Mouse (Mus musculus): Measurements from ENCODE around the gene Mfsd6.
"Not testable (repeated sequence)": the region's sequence is repeated elsewhere in the genome, so short reads cannot be mapped to it uniquely, and the experiment has no call there.

The Mfsd6 gene

GRCm38 (mm10) chr1:52708745-52709144, 18.5 kb downstream of the Mfsd6 start:
- DNase-seq (ENCODE audit: low spot score), result no peak

GRCm38 (mm10) chr1:52707030-52707429, 20.2 kb downstream of the Mfsd6 start:
- no peak for DNase-seq (ENCODE audit: low spot score)

- DNase-seq (ENCODE audit: low spot score), result no peak
Observed at GRCm38 (mm10) chr1:52702738-52703491, 24.3 kb downstream of the Mfsd6 start.

- DNase-seq (ENCODE audit: low spot score), result no peak
Observed at GRCm38 (mm10) chr1:52701941-52702340, 25.3 kb downstream of the Mfsd6 start.

GRCm38 (mm10) chr1:52694456-52694855, 32.8 kb downstream of the Mfsd6 start:
- not testable (repeated sequence) for DNase-seq (ENCODE audit: low spot score)

- no peak for DNase-seq (ENCODE audit: low spot score)
Observed at GRCm38 (mm10) chr1:52687636-52688035, 39.6 kb downstream of the Mfsd6 start.

- peak; percentile 55 for DNase-seq (ENCODE audit: low spot score)
Observed at GRCm38 (mm10) chr1:52683550-52683949, 43.7 kb downstream of the Mfsd6 start.

- peak; percentile 37 for DNase-seq (ENCODE audit: low spot score)
Observed at GRCm38 (mm10) chr1:52676621-52677020, 50.6 kb downstream of the Mfsd6 start.

GRCm38 (mm10) chr1:52675561-52676551, 51.4 kb downstream of the Mfsd6 start:
- peak; percentile 43 for DNase-seq (ENCODE audit: low spot score)

- no peak for DNase-seq (ENCODE audit: low spot score)
Observed at GRCm38 (mm10) chr1:52669931-52670330, 57.3 kb downstream of the Mfsd6 start.

GRCm38 (mm10) chr1:52668743-52669323, 58.4 kb downstream of the Mfsd6 start:
- DNase-seq (ENCODE audit: low spot score), result no peak

GRCm38 (mm10) chr1:52663228-52663627, 64.0 kb downstream of the Mfsd6 start:
- DNase-seq (ENCODE audit: low spot score), result no peak

- DNase-seq (ENCODE audit: low spot score), result peak; percentile 30
Observed at GRCm38 (mm10) chr1:52660765-52661164, 66.5 kb downstream of the Mfsd6 start.

- no peak for DNase-seq (ENCODE audit: low spot score)
Observed at GRCm38 (mm10) chr1:52660278-52660677, 67.0 kb downstream of the Mfsd6 start.

- DNase-seq (ENCODE audit: low spot score), result no peak
Observed at GRCm38 (mm10) chr1:52658160-52658559, 69.1 kb downstream of the Mfsd6 start.

- DNase-seq (ENCODE audit: low spot score), result no peak
Observed at GRCm38 (mm10) chr1:52655153-52655552, 72.1 kb downstream of the Mfsd6 start.

- peak; percentile 43 for DNase-seq (ENCODE audit: low spot score)
Observed at GRCm38 (mm10) chr1:52653366-52653765, 73.9 kb downstream of the Mfsd6 start.

- DNase-seq (ENCODE audit: low spot score), result no peak
Observed at GRCm38 (mm10) chr1:52652601-52653253, 74.5 kb downstream of the Mfsd6 start.

- no peak for DNase-seq (ENCODE audit: low spot score)
Observed at GRCm38 (mm10) chr1:52650066-52650465, 77.2 kb downstream of the Mfsd6 start.

GRCm38 (mm10) chr1:52648153-52649027, 78.9 kb downstream of the Mfsd6 start:
- peak; percentile 80 for DNase-seq (ENCODE audit: low spot score)

GRCm38 (mm10) chr1:52640736-52641135, 86.5 kb downstream of the Mfsd6 start:
- DNase-seq (ENCODE audit: low spot score), result no peak

Data from lung, postnatal 25 days (tissue).